Mouse (Mus musculus): ENCODE data around the gene Crmp1. TPM values are rescaled to one million over a fixed set of nuclear protein-coding genes. Genes with fewer than 3 reads are reported as not detected.

The Crmp1 gene
- polyA plus RNA-seq, 1 experiment from 2014 or later = 340 TPM

DNA sequence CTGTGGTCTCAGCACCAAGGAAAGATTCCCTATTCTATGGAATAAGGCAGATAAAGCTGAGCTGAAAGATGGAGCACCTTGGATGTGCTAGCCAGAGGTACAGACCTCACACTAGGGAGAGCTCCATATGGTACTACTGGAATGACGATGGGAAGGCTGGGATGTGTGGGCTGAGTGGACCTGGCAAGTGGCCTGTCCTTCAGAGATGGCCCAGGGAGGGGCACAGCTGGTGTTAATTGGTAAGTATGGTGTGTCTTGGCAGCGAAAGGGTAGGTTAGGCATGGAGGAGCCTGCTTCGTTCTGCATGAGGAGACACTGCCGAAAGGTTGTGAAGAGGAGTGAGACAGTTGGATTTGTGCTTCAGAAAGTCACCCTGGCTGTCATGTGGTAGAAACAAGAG lies 12.8 kb downstream of the Crmp1 start:
- H3K36me3 ChIP-seq (ENCODE audit: control insufficient read depth, insufficient read depth, low read length) = no peaks in the 10 kb centered on the region
- no peak for DNase-seq (ENCODE audit: low spot score)
- H3K4me2 ChIP-seq (replicated peaks; ENCODE audit: low read depth, low read length) = no peak overlapping the region
- no peaks in the 10 kb centered on the region for H3K9me3 ChIP-seq (ENCODE audit: control insufficient read depth, low read length)
- WGBS = 88% methylated on average over 4 of the region's 4 CpGs
- no peaks in the 10 kb centered on the region for H3K27me3 ChIP-seq (ENCODE audit: control insufficient read depth, insufficient read depth, low read length)
- peaks cover 8% of the 10 kb centered on the region; the same call in 1 of the 2 replicates for H3K4me1 ChIP-seq (replicated peaks; ENCODE audit: control insufficient read depth, insufficient read depth, low read length)
- H3K4me3 ChIP-seq (ENCODE audit: low read depth, low read length) = no peak overlapping the region
- no peak for ATAC-seq (ENCODE audit: low FRiP score)
- H3K9ac ChIP-seq (ENCODE audit: low read depth, low read length) = no peak overlapping the region
- H3K27ac ChIP-seq (ENCODE audit: low read depth, low read length) = no peak overlapping the region

DNA sequence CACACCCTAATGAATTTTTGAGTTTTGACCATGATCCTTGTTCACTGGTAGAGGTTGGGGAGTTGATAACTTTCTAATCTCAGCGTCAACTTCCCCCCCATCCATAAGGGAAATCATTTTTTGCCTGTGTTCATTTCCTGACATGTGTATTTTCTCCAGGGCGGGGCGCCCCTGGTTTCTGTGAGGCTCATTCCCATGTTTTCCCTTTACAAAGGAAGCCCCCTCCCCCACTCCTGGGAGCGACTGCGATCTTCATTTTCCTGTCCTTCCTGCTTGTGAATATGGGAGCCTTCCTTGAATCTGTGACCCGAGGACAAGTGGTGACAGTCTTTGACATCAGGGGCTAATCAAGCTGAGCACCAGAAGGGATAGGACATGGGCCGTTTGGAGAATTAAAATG lies 15.1 kb downstream of the Crmp1 start:
- ATAC-seq (ENCODE audit: low FRiP score) = no peak
- Histone ChIP-seq H3K27ac (ENCODE audit: low read depth, low read length) (no peak overlapping the region), H3K9me3 (ENCODE audit: control insufficient read depth, low read length) (no peaks in the 10 kb centered on the region), H3K36me3 (ENCODE audit: control insufficient read depth, insufficient read depth, low read length) (no peaks in the 10 kb centered on the region), H3K4me3 (ENCODE audit: low read depth, low read length) (no peak overlapping the region), H3K4me2 (replicated peaks; ENCODE audit: low read depth, low read length) (no peak overlapping the region), H3K9ac (ENCODE audit: low read depth, low read length) (no peak overlapping the region), H3K27me3 (ENCODE audit: control insufficient read depth, insufficient read depth, low read length) (no peaks in the 10 kb centered on the region), H3K4me1 (replicated peaks; ENCODE audit: control insufficient read depth, insufficient read depth, low read length) (peaks cover 6% of the 10 kb centered on the region)
- DNase-seq (ENCODE audit: low spot score) = no peak
- WGBS = 65% methylated on average over 7 of the region's 7 CpGs

DNA sequence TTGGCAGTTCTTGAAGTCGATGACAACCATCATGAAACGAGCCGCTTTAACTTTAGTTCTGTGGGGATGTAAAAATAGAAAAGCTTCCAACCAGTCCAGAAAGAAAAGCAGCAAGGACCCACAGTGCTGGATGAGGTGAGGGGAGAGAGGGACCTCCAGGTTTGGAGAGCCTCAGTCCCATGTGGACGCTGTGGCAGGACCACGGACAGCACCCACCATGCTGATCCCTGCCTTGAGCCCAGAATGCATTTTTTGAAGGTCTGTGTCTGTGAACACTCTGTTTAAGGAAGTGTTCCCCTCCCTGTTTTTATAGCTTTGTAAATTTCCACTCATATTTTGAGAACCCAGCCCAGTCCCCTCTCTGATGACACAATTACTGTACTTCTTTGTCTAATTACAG lies 15.5 kb downstream of the Crmp1 start:
- DNase-seq (ENCODE audit: low spot score) (peak; percentile 57), ATAC-seq (ENCODE audit: low FRiP score) (no peak)
- Histone ChIP-seq H3K36me3 (ENCODE audit: control insufficient read depth, insufficient read depth, low read length) (no peaks in the 10 kb centered on the region), H3K4me3 (ENCODE audit: low read depth, low read length) (no peak overlapping the region), H3K27ac (ENCODE audit: low read depth, low read length) (no peak overlapping the region), H3K9ac (ENCODE audit: low read depth, low read length) (no peak overlapping the region), H3K4me1 (replicated peaks; ENCODE audit: control insufficient read depth, insufficient read depth, low read length) (peaks cover 7% of the 10 kb centered on the region), H3K4me2 (replicated peaks; ENCODE audit: low read depth, low read length) (no peak overlapping the region), H3K9me3 (ENCODE audit: control insufficient read depth, low read length) (no peaks in the 10 kb centered on the region), H3K27me3 (ENCODE audit: control insufficient read depth, insufficient read depth, low read length) (no peaks in the 10 kb centered on the region)
- WGBS = 63% methylated on average over 5 of the region's 5 CpGs

DNA sequence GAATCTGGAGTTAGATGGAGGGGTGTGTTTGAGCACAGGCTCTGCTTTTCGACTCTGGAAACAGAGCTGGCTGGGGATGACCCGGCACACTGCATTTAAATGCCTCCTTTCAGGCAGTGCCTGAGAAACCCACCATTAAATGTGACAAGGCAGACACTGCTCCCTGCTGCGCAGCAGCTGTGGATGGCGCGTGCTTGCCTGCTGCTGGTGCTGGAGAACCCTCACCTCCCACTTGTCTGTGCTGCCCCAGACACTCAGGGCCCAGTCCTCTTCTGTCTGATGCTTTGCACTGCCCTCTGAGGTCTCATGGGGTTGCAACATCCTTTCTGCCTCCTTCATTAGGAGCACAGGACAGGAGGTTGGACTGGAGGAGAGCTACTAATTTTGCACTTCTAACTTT lies 20.0 kb downstream of the Crmp1 start:
- H3K27me3 ChIP-seq (ENCODE audit: control insufficient read depth, insufficient read depth, low read length) = no peaks in the 10 kb centered on the region
- no peak overlapping the region for H3K4me2 ChIP-seq (replicated peaks; ENCODE audit: low read depth, low read length)
- H3K9ac ChIP-seq (ENCODE audit: low read depth, low read length) = no peak overlapping the region
- 64% methylated on average over 5 of the region's 5 CpGs for WGBS
- H3K27ac ChIP-seq (ENCODE audit: low read depth, low read length) = no peak overlapping the region
- H3K4me1 ChIP-seq (replicated peaks; ENCODE audit: control insufficient read depth, insufficient read depth, low read length) = peaks cover 3% of the 10 kb centered on the region; the same call in 1 of the 2 replicates
- DNase-seq (ENCODE audit: low spot score) = no peak
- H3K36me3 ChIP-seq (ENCODE audit: control insufficient read depth, insufficient read depth, low read length) = no peaks in the 10 kb centered on the region
- no peak overlapping the region for H3K4me3 ChIP-seq (ENCODE audit: low read depth, low read length)
- 0 out of 2 replicates have a peak, but pooled peaks have one; percentile 35 for ATAC-seq (ENCODE audit: low FRiP score)
- no peaks in the 10 kb centered on the region for H3K9me3 ChIP-seq (ENCODE audit: control insufficient read depth, low read length)

DNA sequence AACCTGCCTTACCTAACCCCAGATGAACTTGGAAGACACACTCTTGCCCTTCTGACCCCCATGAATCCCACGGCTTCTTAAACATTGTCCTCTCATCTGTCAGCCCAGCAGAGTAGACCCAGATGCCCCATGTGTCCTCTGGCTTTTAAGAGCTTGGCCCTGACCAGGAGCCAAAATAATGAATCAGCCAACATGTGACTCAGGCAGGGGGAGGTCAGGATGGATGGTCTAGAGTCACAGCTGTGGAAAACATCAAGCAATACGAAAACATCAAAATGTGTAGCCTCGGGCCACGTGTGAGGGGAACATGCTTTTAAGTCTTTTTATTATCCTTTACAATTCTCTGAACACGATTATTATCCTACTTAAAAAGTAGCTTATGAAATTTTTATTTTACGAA lies 22.1 kb downstream of the Crmp1 start:
- ATAC-seq (ENCODE audit: low FRiP score) (no peak), DNase-seq (ENCODE audit: low spot score) (no peak)
- Histone ChIP-seq H3K4me3 (ENCODE audit: low read depth, low read length) (no peak overlapping the region), H3K4me1 (replicated peaks; ENCODE audit: control insufficient read depth, insufficient read depth, low read length) (peaks cover 3% of the 10 kb centered on the region; the same call in 1 of the 2 replicates), H3K27ac (ENCODE audit: low read depth, low read length) (no peak overlapping the region), H3K4me2 (replicated peaks; ENCODE audit: low read depth, low read length) (no peak overlapping the region), H3K9me3 (ENCODE audit: control insufficient read depth, low read length) (no peaks in the 10 kb centered on the region), H3K36me3 (ENCODE audit: control insufficient read depth, insufficient read depth, low read length) (no peaks in the 10 kb centered on the region), H3K9ac (ENCODE audit: low read depth, low read length) (no peak overlapping the region), H3K27me3 (ENCODE audit: control insufficient read depth, insufficient read depth, low read length) (no peaks in the 10 kb centered on the region)
- WGBS = 66% methylated on average over 6 of the region's 6 CpGs

DNA sequence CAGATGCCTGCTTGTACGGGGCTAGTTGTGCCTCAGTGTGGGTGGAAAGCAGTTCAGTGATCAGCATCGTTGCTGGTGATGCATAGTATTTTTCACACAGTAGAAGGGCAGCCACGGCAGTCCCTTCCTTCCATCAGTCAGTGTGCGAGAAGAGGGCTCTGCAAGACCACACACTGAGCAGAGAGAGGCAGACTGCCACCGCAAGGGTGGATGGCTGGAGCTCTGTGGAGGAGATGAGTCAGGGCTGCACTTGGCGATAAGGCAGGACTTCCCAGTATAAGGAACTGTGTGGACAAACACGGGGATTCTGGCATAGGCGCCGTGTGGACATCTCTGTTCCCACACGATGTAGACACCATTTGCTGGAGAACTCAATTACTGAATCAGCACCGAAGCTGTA lies 39.3 kb downstream of the Crmp1 start:
- H3K36me3 ChIP-seq (ENCODE audit: control insufficient read depth, insufficient read depth, low read length) = peaks cover 7% of the 10 kb centered on the region
- no peak overlapping the region for H3K4me2 ChIP-seq (replicated peaks; ENCODE audit: low read depth, low read length)
- H3K27me3 ChIP-seq (ENCODE audit: control insufficient read depth, insufficient read depth, low read length) = no peaks in the 10 kb centered on the region
- H3K27ac ChIP-seq (ENCODE audit: low read depth, low read length) = no peak overlapping the region
- H3K9me3 ChIP-seq (ENCODE audit: control insufficient read depth, low read length) = no peaks in the 10 kb centered on the region
- no peak for DNase-seq (ENCODE audit: low spot score)
- 94% methylated on average over 11 of the region's 11 CpGs for WGBS
- H3K9ac ChIP-seq (ENCODE audit: low read depth, low read length) = no peak overlapping the region
- H3K4me3 ChIP-seq (ENCODE audit: low read depth, low read length) = no peak overlapping the region
- no peak for ATAC-seq (ENCODE audit: low FRiP score)
- H3K4me1 ChIP-seq (replicated peaks; ENCODE audit: control insufficient read depth, insufficient read depth, low read length) = no peaks in the 10 kb centered on the region

DNA sequence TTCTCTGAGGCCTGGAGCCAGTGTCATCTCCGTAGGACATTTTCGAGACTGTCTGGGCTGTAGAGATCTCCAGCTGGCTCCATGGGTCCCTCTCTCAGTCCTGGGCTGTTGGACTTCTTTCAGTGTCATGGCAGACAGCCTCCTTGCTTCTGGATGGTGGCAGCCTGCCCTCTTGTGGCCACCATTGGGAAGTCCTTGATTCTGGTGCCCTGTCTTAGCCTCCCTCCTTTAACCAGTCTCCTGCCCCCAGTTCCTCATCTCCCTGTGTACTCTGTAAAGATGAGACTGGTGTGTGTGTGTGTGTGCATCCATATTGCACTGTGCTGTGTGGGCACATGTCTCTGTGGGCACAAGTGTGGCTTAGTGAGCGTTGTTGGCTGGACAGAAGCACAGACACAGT lies 46.6 kb downstream of the Crmp1 start:
- Histone ChIP-seq H3K9ac (ENCODE audit: low read depth, low read length) (no peak overlapping the region), H3K36me3 (ENCODE audit: control insufficient read depth, insufficient read depth, low read length) (peaks cover 14% of the 10 kb centered on the region)
- WGBS = 86% methylated on average over 3 of the region's 3 CpGs

DNA sequence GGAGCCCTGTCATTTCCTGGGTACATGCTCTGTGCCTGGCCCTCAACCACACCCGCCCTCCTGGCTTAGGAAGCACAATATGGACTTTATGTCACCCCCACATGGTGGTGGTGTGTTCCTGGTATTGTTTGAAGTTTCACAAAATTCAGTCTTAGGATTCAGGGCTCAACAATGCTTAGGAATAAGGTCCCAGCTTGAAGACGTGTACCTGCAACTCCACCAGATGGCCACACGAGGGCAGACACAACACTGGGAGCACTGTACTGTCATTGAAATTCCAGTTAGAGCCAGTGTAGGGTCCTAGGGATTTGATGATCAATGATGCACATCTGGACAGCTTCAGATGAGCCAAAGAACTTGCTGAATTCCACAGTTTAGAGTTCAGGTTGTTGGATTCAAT lies 47.5 kb downstream of the Crmp1 start:
- peak; percentile 45; the same call in 1 of the 2 replicates for ATAC-seq (ENCODE audit: low FRiP score)
- 20% methylated on average over 3 of the region's 3 CpGs for WGBS
- peaks cover 10% of the 10 kb centered on the region; the same call in 1 of the 2 replicates for H3K36me3 ChIP-seq (ENCODE audit: control insufficient read depth, insufficient read depth, low read length)

More for the DNA sequence above, 46.6 kb downstream of the Crmp1 start:
- H3K9me3 ChIP-seq (ENCODE audit: control insufficient read depth, low read length) = no peaks in the 10 kb centered on the region
- no peak overlapping the region for H3K27ac ChIP-seq (ENCODE audit: low read depth, low read length)
- peak; percentile 72 for DNase-seq (ENCODE audit: low spot score)
- H3K27me3 ChIP-seq (ENCODE audit: control insufficient read depth, insufficient read depth, low read length) = no peaks in the 10 kb centered on the region
- H3K4me2 ChIP-seq (replicated peaks; ENCODE audit: low read depth, low read length) = no peak overlapping the region
- peak; percentile 51; the same call in 1 of the 2 replicates for ATAC-seq (ENCODE audit: low FRiP score)
- H3K4me3 ChIP-seq (ENCODE audit: low read depth, low read length) = no peak overlapping the region
- no peaks in the 10 kb centered on the region for H3K4me1 ChIP-seq (replicated peaks; ENCODE audit: control insufficient read depth, insufficient read depth, low read length)

DNA sequence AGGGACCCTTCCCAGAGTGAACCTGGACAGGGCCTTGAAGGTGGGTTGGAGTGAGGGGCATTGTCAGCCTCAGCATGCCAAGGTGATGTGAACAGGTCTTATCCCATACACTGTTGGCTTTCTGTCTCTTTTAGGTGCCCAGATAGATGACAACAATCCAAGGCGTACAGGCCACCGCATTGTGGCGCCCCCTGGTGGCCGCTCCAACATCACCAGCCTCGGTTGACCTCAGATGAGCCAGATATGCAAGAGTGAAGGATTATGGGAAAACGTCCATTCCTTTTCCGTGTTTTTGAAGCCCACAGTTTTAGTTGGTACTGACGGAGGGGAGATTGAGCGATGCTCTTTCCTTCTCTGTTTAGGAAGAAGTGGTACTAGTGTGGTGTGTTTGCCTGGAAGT lies 49.2 kb downstream of the Crmp1 start:
- Histone ChIP-seq H3K36me3 (ENCODE audit: control insufficient read depth, insufficient read depth, low read length) (peaks cover 10% of the 10 kb centered on the region; the same call in 1 of the 2 replicates), H3K9me3 (ENCODE audit: control insufficient read depth, low read length) (no peaks in the 10 kb centered on the region), H3K4me3 (ENCODE audit: low read depth, low read length) (no peak overlapping the region), H3K4me1 (replicated peaks; ENCODE audit: control insufficient read depth, insufficient read depth, low read length) (no peaks in the 10 kb centered on the region), H3K9ac (ENCODE audit: low read depth, low read length) (no peak overlapping the region), H3K4me2 (replicated peaks; ENCODE audit: low read depth, low read length) (no peak overlapping the region), H3K27me3 (ENCODE audit: control insufficient read depth, insufficient read depth, low read length) (no peaks in the 10 kb centered on the region), H3K27ac (ENCODE audit: low read depth, low read length) (no peak overlapping the region)
- 65% methylated on average over 9 of the region's 9 CpGs for WGBS
- DNase-seq (ENCODE audit: low spot score) = peak; percentile 60
- no peak for ATAC-seq (ENCODE audit: low FRiP score)

More for the DNA sequence above, 47.5 kb downstream of the Crmp1 start:
- Histone ChIP-seq H3K4me1 (replicated peaks; ENCODE audit: control insufficient read depth, insufficient read depth, low read length) (no peaks in the 10 kb centered on the region), H3K9me3 (ENCODE audit: control insufficient read depth, low read length) (no peaks in the 10 kb centered on the region), H3K4me2 (replicated peaks; ENCODE audit: low read depth, low read length) (no peak overlapping the region), H3K27me3 (ENCODE audit: control insufficient read depth, insufficient read depth, low read length) (no peaks in the 10 kb centered on the region), H3K4me3 (ENCODE audit: low read depth, low read length) (no peak overlapping the region), H3K27ac (ENCODE audit: low read depth, low read length) (no peak overlapping the region), H3K9ac (ENCODE audit: low read depth, low read length) (no peak overlapping the region)
- peak; percentile 75 for DNase-seq (ENCODE audit: low spot score)

All from hindbrain, embryonic 11.5 days (tissue).